Mouse (Mus musculus) stomach, embryonic 16.5 days (tissue): Measurements from ENCODE around the gene Neurog2. TPM values are rescaled to one million over a fixed set of nuclear protein-coding genes. Genes with fewer than 3 reads are reported as not detected.

Source experiments
- ATAC-seq: fragments of 200-750 bp; cut with Nextera tagmentation; 2 replicates; pipeline ENCODE4 v1.8.0; 2017; ENCODE audit warnings: moderate number of reproducible peaks, moderate TSS enrichment; ENCODE audit not compliant: insufficient read depth, low FRiP score
- H3K27ac ChIP-seq: fragments of 300-500 bp; sonication (generic); 2 replicates; pipeline ENCODE4 v1.5.1; 2014; ENCODE audit warnings: low read length
- H3K27me3 ChIP-seq: fragments of 300-500 bp; sonication (generic); 2 replicates; pipeline ENCODE4 v1.6.1; 2014; ENCODE audit warnings: low read length, control low read depth, mixed read lengths; ENCODE audit not compliant: control insufficient read depth, insufficient read depth
- H3K36me3 ChIP-seq: fragments of 300-500 bp; sonication (generic); 2 replicates; pipeline ENCODE4 v1.6.1; 2014; ENCODE audit warnings: low read length; ENCODE audit not compliant: control insufficient read depth, insufficient read depth
- H3K4me1 ChIP-seq: fragments of 300-500 bp; sonication (generic); 2 replicates; pipeline ENCODE4 v1.6.1; 2014; ENCODE audit warnings: low read length, control low read depth, mixed read lengths; ENCODE audit not compliant: control insufficient read depth, insufficient read depth
- H3K4me2 ChIP-seq: fragments of 300-500 bp; sonication (generic); 2 replicates; pipeline ENCODE4 v1.6.1; 2014; ENCODE audit warnings: low read depth, low read length, mixed read lengths
- H3K4me3 ChIP-seq: fragments of 300-500 bp; sonication (generic); replicated peaks from 2 replicates; pipeline ENCODE4 v1.5.1; 2014; ENCODE audit warnings: mild to moderate bottlenecking, low read length
- H3K9ac ChIP-seq: fragments of 300-500 bp; sonication (generic); 2 replicates; pipeline ENCODE4 v1.6.1; 2014; ENCODE audit warnings: low read length
- H3K9me3 ChIP-seq: fragments of 300-500 bp; sonication (generic); replicated peaks from 2 replicates; pipeline ENCODE4 v1.6.1; 2016; ENCODE audit warnings: low read length, control low read depth; ENCODE audit not compliant: control insufficient read depth
- WGBS: fragments of 180-500 bp; shearing (Covaris S2); extraction: QIAGEN DNeasy Blood & Tissue Kit; methylation state at CpG from one replicate; pipeline ENCODE4 v1.1.7; 2014; 5-methylcytosine and 5-hydroxymethylcytosine counted together
- polyA plus RNA-seq: library from polyadenylated mRNA; unstranded; fragments of >200 nt; fragmentation: Nextera tagmentation; extraction: Ambion mirVana; gene quantifications from 2 replicates; pipeline ENCODE4 v1.2.1, GENCODE M21; 2015

The Neurog2 gene
- polyA plus RNA-seq, 1 experiment from 2014 or later: 0.05 TPM

DNA sequence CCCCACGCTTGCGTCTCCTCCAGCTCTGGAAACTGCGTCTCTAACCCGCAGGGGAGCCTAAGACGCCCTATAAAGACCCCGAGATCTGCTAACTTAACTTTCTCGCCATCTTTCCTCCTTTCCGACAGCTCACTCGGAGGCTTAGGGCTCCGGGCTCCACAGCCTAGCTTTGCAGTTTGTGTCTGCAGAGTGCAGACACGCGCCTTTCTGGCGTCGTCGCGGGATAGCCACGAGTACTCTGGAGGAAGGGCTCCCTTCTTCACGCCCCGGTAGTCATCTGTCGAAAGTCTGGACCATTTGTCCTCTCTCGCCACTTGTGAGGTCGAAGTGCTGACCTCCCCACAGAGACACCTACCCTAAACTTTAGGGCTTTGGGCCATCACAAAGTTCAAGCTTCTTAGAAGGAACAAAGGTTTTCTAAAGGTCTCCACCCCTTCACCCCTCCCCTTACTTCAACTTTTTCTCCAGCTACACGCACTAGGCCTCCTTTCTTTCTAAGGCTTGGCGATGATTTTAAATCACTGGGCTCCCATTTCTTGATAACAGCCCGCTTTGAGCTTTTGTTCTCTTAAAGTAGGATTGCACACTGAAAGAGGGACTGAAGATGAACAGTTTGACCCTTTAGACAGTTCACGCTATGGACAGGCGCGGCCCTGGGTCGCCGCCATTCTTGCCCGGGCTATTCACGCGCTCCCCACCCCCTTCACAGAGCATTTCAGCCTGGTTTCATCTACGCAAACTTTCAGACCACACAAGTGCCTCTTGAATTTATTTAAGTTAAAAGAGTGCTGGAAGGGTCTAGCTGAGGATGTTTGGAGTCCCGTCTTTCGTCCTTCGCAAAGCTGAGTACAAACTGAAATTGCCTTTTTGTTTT lies 4.4 kb upstream of the Neurog2 start:
- H3K9me3 ChIP-seq: no peaks in the 10 kb centered on the region
- peaks cover 78% of the 10 kb centered on the region for H3K27me3 ChIP-seq
- no peak for ATAC-seq
- H3K27ac ChIP-seq: no peak overlapping the region
- no peaks in the 10 kb centered on the region for H3K36me3 ChIP-seq
- H3K9ac ChIP-seq: no peak overlapping the region
- 0 out of 2 replicates have a peak overlapping the region, but pooled peaks have one; percentile 5 for H3K4me3 ChIP-seq
- peaks cover 20% of the 10 kb centered on the region for H3K4me1 ChIP-seq
- WGBS: 3% methylated on average over 37 of the region's 37 CpGs
- H3K4me2 ChIP-seq: no peak overlapping the region

DNA sequence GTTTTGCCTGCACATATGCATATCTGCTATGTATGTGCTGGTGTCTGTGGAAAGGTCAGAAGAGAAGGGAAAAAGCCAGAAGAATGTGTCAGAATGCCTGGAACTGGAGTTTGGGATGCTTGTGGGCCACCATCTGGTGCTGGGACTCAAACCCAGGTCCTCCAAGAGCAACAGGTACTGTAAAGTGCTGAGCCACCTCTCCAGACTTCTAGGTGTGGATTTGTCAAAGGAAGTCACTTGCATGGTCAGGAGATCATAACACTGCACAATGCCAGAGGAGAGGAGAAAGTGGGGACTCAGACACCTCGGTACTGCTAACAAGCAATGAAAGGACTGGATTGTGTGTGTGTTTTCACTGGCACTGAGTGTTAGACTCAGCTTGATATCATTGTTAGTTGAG lies 2.7 kb upstream of the Neurog2 start:
- H3K27me3 ChIP-seq: peaks cover 82% of the 10 kb centered on the region
- no peak overlapping the region for H3K9ac ChIP-seq
- no peaks in the 10 kb centered on the region for H3K36me3 ChIP-seq
- ATAC-seq: no peak
- H3K4me2 ChIP-seq: no peak overlapping the region
- no peaks in the 10 kb centered on the region for H3K9me3 ChIP-seq
- no peak overlapping the region for H3K27ac ChIP-seq
- peaks cover 30% of the 10 kb centered on the region for H3K4me1 ChIP-seq
- 9% methylated on average over 1 of the region's 1 CpGs for WGBS
- H3K4me3 ChIP-seq: no peak overlapping the region

DNA sequence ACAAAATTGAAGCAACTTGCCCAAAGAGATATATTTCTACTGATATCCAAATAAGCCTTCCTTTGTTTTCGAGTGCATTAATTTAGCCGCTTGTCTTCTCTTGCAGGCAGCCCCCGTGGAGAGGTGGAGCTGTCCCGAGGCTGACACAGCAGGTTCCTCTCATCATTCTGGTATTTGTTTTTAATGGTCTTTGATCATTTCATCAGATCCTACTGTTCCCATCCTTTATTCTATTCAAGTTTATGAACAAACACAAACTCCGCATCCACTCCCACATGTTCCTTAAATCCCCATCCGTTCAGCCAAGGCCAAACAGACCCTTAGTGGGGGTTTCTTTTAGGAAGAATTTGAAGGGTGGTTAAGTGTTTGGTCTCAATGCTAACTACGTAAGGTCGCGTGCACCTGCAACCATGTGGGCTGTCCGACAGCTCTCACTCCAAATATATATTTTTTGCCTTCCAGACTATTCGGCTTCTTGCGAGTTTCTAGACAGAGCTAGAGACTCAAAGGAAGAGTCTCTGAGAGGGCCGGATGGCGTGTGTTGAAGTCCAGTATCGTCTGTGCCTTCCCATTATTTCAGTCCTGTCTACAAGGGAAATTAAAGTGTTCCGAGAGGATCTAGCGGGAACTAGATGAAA lies 2.1 kb upstream of the Neurog2 start:
- ATAC-seq: no peak
- H3K9me3 ChIP-seq: no peaks in the 10 kb centered on the region
- no peak overlapping the region for H3K4me2 ChIP-seq
- no peaks in the 10 kb centered on the region for H3K36me3 ChIP-seq
- 5% methylated on average over 17 of the region's 17 CpGs for WGBS
- peaks cover 26% of the 10 kb centered on the region for H3K4me1 ChIP-seq
- no peak overlapping the region for H3K4me3 ChIP-seq
- H3K27me3 ChIP-seq: peaks cover 79% of the 10 kb centered on the region
- no peak overlapping the region for H3K9ac ChIP-seq
- H3K27ac ChIP-seq: no peak overlapping the region

DNA sequence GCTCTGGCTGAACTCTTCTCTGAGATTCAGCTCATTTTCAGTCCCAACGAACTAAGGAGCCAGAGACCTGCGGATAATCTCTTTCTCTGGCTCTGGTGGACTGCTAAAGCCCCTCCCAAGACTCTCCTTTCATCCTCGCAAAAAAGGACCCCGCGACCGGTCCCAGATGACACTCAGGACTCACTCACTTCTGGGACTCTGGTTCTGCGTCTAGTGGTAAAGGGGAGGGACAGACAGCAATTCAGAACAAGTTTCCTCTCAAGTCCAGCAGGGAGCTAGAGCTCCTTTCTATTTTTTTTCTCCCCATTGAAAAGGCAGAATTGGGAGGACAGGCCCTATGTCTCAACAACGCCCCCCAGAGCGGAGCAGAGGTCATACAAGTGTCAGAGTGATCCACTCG lies 1.4 kb upstream of the Neurog2 start:
- Histone ChIP-seq H3K9me3 (no peaks in the 10 kb centered on the region), H3K9ac (no peak overlapping the region), H3K4me2 (no peak overlapping the region), H3K4me3 (no peak overlapping the region), H3K27ac (no peak overlapping the region), H3K27me3 (peaks cover 77% of the 10 kb centered on the region), H3K36me3 (no peaks in the 10 kb centered on the region), H3K4me1 (peaks cover 26% of the 10 kb centered on the region)
- ATAC-seq: no peak
- 2% methylated on average over 10 of the region's 10 CpGs for WGBS

DNA sequence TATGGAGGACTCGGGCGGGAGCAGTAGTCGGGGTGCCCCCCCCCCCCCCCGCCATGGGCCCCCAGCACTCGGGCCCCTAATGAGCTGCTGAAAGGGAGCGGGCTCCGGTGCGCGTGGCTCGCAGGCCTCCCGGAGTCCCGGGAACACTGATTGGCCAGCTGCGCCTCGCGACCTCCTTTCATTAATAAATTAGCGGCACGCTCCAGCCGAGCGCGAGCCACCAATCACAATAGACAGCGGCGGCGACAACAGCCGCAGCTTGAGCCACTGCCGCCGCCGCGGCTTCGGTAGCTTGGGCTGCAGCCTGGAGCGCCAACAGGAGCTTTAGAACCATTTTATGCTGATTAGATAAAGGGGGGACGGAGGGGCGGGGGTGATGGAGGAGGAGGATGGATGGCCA lies 404 bp upstream of the Neurog2 start:
- no peak overlapping the region for H3K9ac ChIP-seq
- H3K36me3 ChIP-seq: no peaks in the 10 kb centered on the region
- under 1% methylated on average over 29 of the region's 32 CpGs for WGBS
- no peak for ATAC-seq
- peak overlapping the region; percentile 60 for H3K4me2 ChIP-seq
- peaks cover 77% of the 10 kb centered on the region for H3K27me3 ChIP-seq
- H3K4me3 ChIP-seq: peak overlapping the region; percentile 43
- H3K4me1 ChIP-seq: peaks cover 26% of the 10 kb centered on the region
- H3K9me3 ChIP-seq: no peaks in the 10 kb centered on the region
- no peak overlapping the region for H3K27ac ChIP-seq

DNA sequence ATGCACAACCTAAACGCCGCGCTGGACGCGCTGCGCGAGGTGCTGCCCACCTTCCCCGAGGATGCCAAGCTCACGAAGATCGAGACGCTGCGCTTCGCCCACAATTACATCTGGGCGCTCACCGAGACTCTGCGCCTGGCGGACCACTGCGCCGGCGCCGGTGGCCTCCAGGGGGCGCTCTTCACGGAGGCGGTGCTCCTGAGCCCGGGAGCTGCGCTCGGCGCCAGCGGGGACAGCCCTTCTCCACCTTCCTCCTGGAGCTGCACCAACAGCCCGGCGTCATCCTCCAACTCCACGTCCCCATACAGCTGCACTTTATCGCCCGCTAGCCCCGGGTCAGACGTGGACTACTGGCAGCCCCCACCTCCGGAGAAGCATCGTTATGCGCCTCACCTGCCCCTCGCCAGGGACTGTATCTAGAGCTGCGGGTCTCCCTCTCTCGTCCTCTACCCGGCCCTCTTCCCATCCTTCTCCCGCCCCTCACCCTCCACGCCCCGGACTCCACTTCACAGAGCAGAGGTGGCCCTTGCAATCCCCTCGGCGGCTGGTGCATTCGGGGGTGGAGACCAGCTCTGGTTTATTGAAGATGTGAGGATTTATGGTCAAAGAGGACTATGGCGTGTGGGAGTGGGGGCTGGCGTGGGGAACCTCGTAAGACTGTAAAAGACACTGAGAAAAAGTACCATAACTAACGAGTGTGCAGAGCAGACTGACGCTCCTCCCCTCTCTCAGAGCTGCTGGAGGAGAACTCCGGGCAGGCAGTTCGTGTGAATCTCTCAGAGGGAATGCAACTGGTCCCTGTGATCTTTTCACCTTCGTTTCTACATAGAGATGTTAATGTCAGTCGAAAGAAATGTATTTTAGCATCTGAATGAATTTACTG lies 1.4 kb downstream of the Neurog2 start:
- no peak overlapping the region for H3K9ac ChIP-seq

DNA sequence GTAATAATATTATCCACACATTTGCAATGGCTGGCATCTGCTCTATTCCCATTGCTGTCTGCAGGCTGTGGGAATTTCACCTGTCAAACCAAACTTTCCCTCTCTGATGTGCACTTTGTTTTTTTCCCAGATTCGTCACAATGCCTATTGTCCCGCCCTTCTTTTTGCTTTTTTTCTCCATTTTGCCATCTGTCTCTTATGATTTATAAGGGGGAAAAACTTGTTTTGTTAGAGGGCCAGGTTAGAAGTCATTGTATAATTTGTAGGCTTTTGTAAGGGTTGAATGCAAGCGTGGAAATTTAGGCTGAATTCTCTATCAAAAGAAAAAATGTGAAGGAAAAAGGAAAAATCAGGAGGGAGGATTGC lies 2.0 kb downstream of the Neurog2 start:
- Histone ChIP-seq H3K4me2 (no peak overlapping the region), H3K27me3 (peaks cover 90% of the 10 kb centered on the region), H3K4me1 (peaks cover 26% of the 10 kb centered on the region), H3K36me3 (no peaks in the 10 kb centered on the region), H3K9me3 (no peaks in the 10 kb centered on the region), H3K27ac (no peak overlapping the region), H3K9ac (no peak overlapping the region), H3K4me3 (no peak overlapping the region)
- ATAC-seq: no peak
- WGBS: 10% methylated on average over 3 of the region's 3 CpGs

More for the DNA sequence above, 1.4 kb downstream of the Neurog2 start:
- peak overlapping the region; percentile 43 for H3K4me3 ChIP-seq
- H3K36me3 ChIP-seq: no peaks in the 10 kb centered on the region
- WGBS: under 1% methylated on average over 58 of the region's 58 CpGs
- peaks cover 89% of the 10 kb centered on the region for H3K27me3 ChIP-seq
- H3K9me3 ChIP-seq: no peaks in the 10 kb centered on the region
- peak; percentile 89 for ATAC-seq
- H3K4me2 ChIP-seq: peak overlapping the region; percentile 60
- H3K4me1 ChIP-seq: peaks cover 26% of the 10 kb centered on the region
- H3K27ac ChIP-seq: no peak overlapping the region

DNA sequence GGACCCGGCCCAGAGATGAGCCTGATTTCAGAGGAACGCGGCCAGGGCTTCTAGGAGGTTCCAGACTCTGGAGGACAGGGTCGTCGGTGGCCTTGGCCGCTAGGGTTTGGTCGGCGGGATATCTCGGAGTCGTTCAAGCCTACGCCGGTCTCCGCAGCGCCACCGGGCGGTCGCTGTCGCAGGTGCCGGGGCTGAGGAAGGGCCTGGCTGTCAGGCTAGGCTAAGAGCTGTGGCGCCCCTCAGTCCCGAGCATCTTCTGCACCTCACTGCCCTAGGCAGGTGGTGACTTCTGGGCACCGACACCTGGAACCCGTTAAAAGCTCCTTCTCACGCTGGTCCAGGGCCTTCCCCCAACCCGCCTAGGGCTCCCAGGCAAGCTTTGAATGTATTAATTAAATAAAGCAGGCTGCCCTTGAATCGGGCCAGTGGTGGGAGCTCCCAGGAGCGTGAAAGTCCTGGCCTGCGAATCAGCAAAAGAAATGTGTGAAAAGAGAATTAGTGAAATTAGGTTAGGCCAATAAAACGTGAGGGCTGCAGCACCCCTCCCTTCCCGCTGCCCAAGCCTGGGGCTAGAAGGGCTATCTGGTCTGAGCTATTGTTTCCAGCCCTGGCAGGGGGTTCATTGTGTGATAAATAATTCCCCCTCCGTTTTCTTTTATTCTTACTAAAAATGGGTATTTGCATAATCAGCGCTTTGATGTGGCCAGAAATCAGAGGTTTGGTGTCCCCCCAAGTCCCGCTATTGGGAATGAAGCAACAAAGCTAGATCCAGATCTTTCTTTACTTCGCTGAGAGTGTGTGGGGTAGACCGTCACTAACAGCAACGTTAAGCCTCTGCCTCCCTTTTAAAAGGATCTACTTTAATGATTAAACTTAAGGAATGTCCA lies 7.2 kb downstream of the Neurog2 start:
- Histone ChIP-seq H3K4me1 (no peaks in the 10 kb centered on the region), H3K4me2 (no peak overlapping the region), H3K9ac (no peak overlapping the region), H3K27me3 (peaks cover 79% of the 10 kb centered on the region), H3K36me3 (no peaks in the 10 kb centered on the region), H3K9me3 (no peaks in the 10 kb centered on the region), H3K27ac (no peak overlapping the region), H3K4me3 (no peak overlapping the region)
- 2% methylated on average over 36 of the region's 36 CpGs for WGBS
- ATAC-seq: no peak
